Mouse (Mus musculus) spleen, postnatal 14 days (tissue): ENCODE measurements around the gene Stpg2.
"Not testable (repeated sequence)": the region's sequence is repeated elsewhere in the genome, so short reads cannot be mapped to it uniquely, and the experiment has no call there.

Experiments used
- DNase-seq, 2 experiments: peaks; one replicate each; pipeline ENCODE4 v3.0.0; 2021 to 2022; ENCODE audit warnings: low spot score in 2 of 2

Stpg2 gene

DNA sequence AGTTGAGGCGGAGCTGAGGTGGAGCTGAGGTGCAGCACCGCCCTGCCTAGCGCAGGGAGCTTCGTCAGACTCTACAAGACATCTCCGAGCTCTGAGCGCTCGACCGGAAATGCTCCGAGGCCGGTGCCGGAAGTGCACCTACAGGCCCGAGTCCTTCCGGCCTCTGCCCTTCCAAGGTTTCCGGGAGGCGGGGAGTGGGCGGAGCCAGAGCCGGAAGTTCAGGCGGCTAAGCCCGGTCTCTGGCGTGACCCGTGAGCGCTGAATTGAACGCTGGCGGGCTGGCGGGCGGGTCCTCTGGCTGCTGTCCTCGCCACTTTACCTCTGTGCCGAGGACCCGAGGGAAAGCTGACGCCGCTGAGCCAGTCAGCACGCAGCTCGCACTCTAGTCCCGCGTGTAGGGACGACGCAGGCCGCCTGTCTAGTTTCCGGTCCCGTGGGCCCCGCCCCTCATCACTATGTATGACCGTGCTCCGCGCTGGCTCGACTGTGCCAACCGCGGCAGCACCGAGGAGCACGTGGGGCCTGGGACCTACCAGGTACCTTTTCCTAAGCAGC lies at the start of gene Stpg2:
Gene Stpg2, plus strand, starts transcription at position 251 of the 555 bp plus-strand sequence.
- peak; percentile 73 to 81 for DNase-seq

DNA sequence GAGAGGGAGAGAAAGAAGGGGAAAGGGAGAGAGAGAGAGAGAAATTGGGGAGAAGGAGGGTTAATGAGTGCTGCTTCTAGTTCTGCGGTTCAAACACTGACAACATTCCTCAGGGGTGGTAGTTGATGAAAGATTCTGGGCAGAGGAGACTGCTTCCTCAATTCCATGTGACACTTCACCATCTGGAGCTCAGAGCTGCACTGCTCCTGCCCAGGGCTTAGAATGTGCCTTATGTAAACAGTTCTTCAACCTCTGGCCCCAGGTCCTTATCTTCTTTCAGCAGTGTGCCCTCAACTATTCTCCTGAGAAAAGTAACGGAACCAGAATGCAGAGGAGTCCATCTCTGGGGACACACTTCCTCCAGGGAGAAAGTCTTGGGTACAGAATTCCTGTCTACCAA lies 43.3 kb upstream of the Stpg2 start:
- no peak for DNase-seq

DNA sequence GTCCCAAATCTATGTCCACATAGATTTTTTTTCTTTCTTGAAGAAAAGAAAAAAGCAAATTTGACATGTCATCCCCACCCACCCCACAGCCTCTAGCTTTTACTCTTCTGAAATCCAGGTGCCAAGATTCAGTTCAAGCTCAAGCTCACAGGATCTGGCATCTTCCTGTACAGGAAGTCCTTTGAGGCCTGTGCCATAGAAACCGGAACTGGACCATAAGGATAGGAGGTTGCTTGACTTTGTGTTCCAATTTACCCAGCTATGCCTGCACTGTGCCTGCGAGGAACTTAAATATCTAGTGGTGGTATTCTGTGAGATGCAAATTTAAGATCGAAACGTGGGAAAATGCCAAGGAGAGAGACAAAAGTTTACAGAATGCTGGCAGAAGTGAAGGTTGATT lies 42.8 kb upstream of the Stpg2 start:
- DNase-seq = no peak

DNA sequence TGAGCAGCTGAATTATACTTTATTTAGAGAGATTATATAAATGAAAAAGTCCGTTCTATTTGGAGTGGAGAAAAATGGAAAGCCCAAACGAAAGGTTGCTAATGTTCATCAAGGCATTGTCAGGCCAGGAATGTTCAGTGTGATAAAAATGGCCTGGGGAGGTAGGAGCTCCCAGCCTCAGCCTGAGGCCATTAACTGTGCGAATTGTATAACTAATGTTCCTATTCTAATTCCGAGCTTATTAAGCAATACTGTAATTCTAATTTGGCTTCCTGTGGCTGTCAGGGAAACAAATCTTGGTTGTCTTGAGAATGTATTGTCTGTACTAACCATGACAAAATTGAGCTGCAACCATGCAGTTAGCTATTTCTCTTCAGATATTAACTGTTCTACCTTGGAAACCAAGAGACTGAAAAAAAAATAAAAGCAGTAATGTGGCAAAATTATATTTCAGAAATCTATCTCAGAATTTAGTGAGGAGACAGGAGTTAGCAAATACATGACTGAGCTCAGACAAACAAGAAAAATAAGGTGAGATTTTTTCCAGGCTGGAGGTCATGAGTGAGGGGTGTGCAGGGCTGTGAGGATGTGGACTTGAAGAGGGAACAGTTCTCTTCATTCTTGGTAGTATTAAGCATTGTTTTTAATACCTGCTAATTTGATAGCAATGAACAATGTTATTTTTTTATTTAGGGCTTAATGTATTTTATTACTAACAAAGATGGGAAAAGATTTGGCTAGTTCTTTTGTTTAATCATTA lies 36.8 kb upstream of the Stpg2 start:
- DNase-seq = no peak

DNA sequence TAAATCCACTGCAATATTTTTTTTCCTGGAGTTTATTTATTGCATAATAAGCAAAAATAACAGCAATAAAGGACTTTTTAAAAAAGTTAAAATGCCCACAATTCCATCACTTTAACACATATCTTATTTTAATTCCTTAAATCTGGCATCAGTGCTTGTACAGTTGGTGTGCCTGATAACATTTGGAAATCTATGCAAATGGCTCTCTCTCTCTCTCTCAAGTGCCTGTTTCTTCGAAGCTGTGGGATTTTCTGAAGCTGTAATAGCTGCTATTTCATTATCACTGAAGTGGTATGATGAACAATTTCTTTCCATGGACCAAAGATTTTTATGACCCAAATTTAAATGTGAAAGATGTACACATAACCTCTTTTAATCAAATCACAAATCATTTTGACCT lies 35.8 kb upstream of the Stpg2 start:
- no peak for DNase-seq

DNA sequence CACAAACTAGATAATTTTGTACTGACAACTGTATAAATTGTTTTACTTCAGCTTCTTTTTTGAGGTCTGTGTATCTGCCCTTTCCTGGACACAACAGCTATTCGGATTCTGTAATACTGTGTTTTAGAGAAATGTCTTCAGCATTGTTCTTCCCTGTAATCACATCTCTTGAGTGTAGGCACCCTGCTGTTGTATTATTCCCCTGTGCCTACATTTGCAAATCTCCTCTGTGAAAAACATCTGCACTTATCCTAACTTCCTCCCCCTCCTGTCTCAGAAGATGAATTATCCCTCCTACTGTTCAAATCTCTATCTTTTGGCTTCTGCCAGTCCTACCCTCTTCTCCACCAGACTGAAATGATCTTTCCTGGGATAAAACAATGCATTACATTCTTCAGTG lies 28.6 kb upstream of the Stpg2 start:
- no peak for DNase-seq

DNA sequence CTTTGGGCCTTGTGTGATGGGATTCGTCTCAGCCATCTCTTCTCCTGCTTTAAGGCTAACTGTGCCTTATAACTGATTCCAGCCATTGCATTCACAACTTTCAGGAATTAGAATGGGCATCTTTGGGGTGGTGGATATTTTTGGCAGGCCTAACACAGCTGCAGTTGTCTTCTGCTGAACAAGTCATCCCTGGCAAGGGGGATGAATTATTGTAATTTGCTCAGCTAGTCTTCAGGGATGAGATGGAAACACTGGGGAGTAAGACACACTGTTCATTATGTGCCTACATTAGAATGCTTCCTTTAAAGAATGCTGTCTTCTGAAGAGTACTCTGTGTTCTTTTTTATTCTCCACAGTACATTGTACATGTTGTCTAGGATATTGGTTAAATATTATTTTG lies 14.0 kb upstream of the Stpg2 start:
- DNase-seq = no peak

DNA sequence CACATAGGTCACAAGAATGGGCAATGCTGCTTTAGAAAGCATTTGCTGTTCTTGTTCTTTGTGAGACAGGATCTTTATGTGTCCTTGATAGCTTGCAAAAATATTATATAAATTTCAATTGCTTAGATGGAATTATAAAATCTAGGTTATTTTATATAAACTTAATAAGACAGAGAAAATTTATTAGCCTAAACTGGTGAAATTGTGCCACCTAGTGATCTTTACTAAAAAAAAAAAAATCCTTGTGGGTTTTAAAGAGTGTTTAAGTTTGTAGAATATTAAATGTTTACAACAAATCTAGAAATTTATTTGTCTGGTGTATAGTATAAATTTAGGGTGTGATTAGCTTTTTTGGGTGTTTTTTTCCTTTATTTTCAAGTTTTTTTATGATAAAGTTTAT lies 11.6 kb upstream of the Stpg2 start:
- DNase-seq = no peak

DNA sequence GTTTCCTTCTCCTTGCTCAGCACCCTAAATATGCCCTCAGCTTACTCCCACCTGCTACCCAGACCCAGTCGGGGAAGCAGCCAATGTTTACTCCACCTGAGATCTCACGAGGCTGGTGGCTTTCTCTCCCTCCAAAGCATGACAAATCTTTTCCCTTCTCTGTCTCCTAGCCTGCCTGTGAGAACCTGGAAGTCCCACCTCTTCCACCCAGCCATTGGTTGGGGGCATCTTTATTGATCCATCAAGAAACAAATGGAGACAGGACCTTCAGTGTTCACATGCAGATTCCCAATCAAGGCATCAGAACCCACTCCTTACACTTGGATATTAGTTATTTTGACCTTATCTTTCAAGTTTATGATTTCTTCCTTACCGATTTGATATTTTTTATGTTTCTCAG lies 7.1 kb upstream of the Stpg2 start:
- DNase-seq = no peak

DNA sequence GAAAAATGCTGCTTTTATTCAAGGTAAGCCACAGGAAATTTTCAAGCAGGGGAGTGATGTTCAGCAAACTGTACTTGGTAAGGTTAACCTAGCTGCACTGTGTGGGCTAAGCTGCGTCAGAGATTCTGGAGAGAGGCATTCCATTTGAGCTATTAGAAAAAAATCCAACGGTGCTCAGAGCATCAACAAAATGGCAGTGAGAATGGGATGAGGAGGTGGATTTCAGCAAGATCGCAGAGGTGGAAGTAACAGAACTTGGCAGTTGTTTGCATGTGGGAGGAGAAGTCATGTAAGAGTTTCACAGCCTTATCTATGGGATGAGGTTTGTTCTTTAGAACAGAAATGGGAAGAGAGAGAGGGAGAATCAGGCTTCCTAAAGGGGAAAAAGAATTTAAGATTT lies 5.2 kb upstream of the Stpg2 start:
- DNase-seq = no peak

DNA sequence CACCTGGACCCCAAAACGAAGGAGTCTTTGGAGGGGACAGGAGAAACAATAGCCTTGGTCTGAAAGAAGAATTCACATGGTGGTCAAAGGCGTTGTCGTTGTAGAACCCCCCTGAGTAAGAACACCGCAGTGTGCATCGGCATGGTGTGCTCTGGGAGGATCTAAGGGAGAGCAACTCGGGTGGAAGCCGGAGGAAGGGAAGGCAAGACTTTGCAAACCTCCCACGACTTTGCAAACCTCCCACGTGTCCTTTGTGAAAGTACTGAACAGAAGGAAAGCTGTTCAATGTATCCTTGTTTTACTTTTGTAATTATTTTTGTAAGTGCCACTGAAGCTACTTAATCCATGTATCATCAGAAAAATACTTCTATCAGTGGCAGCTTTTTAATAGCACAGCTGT lies 11.5 kb downstream of the Stpg2 start:
- no peak for DNase-seq

DNA sequence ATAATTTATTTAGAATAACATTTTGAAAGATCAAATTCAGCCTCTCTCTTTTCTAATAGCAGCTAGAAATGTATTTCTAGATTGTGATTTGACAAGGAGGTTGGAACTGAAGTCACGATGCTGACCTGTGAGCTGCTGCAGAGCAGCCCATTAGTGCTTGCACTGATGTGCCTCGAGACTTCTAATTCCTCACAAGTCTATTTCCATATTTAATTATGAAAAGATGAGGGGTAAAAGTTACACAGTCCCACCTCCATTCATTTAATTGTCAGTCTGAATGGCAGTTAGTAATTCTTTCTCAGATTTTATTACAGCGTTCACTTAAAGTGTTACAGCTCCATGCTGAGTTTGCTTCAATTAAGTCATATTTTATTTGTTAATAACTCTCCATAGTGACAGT lies 19.6 kb downstream of the Stpg2 start:
- DNase-seq = no peak

DNA sequence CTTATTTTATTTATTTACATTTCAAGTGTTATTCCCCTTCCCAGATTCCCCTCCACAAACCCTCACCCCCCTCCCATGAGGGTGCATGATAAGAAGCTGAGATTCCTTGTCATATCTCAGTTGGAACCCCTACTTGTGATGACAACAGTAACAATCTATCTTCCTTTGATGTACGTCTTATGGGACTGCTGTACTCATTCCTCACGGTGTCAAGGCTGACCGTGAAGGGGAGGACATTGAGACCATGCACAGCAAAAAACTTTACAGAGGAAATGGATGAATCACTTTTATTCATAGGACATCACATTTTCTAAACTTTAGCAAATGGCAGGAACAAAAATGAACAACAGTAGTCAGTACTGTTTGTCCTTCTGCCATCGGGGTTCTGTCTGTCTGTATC lies 21.3 kb downstream of the Stpg2 start:
- no peak for DNase-seq

DNA sequence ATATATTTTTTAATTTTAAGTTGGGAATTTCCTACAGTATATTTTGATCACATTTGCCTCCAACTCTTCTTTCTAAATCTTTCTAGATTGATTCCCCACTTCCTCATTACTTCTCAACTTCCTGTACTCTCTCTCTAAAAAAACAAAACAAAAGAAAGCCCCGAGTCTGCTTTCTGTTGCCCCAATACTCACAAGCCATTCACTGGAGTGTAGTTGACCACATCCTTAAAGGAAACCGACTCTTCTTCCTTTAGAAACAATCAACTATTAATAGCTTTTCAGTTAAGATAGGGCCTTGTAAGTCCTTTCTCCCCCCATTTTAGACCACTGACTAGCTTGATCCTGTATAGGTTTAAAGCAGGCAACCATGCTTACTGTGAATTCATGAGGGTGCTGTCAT lies 39.7 kb downstream of the Stpg2 start:
- no peak for DNase-seq

DNA sequence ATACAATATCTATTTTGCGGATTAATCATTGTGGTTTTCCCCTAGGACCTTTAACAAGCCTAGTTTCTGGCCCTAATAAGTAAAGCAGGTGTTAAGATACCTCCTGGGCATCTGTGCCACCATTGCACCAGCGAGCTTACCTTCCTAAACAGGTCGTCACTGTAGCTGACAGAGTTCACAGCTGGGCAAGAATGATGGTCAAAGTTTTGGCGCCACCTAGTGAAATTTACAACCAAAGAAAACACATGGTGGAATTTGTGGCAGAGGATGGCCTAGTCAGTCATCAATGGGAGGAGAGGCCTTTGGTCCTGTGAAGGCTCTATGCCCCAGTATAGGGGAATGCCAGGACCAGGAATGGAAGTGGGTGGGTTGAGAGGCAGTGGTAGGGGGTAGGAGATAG lies 41.0 kb downstream of the Stpg2 start:
- DNase-seq = peak in 1 of 2 experiments; percentile 7

DNA sequence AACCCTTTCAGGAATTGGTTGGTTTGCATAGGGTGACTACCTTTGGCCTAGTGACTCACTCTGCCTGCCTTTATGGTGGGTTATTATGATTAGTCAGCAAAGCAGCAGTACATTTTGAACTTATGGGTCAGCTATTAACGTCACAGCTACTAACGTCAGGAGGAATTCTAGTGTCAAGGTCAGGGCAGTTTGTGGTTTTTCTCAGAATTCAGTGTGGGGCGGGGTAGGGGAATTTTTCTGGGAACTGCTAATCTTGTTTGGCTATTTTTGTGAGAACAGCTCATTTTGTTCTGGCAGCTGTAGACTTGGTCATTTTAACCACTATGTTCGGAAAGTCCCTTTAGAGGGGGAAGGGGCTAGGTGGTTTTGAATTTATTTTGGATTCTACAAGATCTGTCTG lies 56.9 kb downstream of the Stpg2 start:
- DNase-seq = not testable (repeated sequence)

DNA sequence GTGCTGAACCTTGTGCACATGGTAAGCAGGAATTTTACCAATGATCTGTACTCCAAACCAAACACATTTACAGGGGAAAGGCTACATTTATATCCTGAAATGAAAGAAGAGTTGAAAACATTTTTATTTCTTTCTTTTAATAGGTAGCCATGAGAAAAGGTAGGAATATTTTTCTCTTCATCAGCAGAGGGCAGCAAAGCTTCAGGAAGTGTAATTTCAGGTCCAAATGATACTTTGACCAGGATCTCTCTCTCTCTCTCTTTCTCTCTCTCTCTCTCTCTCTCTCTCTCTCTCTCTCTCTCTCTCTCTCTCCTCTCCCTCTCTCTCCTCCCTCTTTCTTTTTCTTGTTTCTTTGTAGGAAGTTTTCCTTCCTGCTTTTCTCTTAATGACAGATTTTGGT lies 92.4 kb downstream of the Stpg2 start:
- no peak for DNase-seq

DNA sequence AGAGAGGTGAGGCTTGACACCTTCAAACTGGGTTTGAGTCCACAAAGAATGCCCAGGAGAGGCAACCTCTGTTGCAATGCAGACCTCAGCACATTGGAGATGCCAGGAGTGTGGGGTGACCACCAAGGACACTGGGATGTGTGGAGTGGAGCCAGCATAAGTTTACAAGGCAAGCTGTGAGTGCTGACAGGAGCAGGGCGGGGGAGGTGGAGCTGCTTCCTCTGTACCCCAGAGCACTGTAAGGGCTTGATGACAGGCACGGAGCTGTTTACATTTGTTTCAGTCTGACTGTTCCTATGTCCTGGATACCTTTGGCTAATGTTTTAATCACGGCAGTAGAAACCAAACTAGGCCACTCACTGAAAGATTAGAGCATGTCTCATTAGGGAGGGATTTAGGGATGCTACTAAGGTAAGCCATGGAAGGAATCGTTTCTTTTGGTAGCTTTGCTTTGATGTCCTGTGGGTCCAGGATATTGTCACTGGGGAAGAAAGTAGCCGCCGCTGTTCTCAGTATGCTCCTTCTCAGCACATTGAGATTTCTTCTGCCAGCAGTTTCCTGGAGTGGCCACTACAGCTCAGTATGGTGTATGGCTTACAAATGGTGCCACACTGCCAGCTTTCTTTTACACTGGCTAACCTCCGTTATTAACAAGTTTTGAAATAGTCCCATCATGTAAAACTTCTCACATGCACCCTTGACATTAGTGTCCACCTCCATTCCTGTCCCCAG lies 102.8 kb downstream of the Stpg2 start:
- no peak for DNase-seq

DNA sequence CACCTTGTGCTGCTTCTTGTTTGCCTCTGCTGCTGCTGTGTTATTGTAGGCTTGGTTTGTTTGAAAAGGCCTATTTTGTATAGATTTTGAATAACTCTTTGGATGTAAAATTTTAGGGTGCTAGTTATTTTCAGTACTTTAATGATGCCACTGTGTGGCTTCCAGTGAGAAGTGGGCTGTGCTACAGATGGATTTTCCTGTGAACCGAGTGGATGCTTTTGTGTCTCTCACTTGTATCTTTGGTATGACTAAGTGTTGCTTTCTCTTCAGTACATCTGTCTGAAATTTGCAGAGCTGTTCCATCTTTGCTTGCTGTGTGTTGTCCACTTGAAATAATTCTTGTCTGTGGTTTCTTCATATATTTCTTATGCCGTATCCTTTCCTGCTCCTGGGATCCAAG lies 106.2 kb downstream of the Stpg2 start:
- DNase-seq = no peak

DNA sequence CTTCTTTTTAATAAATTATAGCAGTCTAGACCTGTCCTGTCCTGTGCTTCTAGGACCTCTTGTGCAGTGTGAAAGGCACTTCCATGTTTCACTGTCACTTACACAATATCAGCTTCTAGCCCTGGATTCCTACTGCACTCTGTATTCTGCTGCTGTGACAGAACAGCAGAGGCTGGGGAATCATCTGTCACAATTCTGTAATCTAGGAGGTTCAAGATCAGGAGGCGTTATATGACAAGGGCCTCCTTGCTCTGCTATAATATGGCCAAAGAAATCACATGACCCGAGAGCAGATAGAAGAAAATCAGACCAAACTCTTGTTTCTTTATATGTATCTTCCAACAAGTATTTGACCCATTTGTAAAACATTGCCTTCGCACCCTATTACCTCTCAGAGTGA lies 175.0 kb downstream of the Stpg2 start:
- no peak for DNase-seq

DNA sequence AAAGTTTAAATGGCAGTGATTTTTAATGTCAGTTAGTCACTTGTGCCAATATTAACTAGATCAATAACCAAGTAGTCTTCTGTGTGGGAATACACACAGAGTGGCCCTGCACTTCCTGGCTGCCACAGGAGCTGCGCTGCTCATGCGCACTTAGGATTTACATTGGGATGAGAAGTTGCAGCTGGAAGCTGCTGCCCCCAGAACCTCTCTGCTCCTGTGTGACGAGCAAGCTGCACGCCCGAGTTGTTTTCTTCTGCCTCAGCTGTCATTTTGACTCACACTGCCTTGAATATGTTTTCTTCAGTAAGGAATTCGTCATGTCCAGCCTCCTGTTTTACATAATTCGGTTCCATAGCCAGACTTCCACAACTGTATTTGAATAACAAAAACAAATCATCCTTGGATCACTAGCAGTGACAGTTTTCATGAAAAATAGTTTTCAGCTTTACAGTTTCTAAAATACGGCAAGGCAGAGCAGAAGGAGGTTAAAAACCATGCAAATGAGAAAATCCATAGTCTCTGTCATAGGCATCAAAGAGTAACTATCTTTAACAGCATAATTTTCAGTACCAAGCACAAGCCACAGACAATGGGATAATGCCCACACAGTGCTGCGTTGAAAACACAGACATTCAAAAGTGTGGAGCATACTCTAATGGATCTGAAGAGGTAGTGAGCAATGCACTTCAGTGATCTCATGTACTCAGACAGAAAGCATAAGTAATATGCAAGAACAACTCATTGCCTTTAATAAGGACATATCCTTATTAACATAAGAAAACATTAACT lies 191.8 kb downstream of the Stpg2 start:
- no peak for DNase-seq

DNA sequence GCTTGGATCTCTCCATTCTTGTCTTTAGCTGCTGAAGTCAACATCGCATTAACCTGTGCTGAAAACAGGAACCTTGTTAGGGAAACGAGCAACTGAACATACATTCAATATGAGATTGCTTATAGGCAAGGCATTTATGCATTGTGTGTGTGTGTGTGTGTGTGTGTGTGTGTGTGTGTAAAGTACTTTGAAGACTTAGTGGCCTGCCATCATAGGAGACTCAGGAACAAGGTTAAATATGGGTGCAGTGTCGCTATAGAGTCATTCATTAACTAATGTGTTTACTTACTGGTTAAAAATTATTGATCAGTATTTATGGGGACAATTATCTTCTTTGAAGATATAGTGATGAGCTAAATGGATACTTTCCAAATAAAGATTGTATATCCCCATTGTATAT lies 199.2 kb downstream of the Stpg2 start:
- DNase-seq = no peak
